Mouse (Mus musculus) heart, adult 8-10 months (tissue): ENCODE measurements around the gene Rftn1. TPM values are rescaled to one million over a fixed set of nuclear protein-coding genes. Genes with fewer than 3 reads are reported as not detected.

Source experiments
- total RNA-seq, 4 experiments: library from RNA; stranded (reverse); gene quantifications; 2 replicates each; pipeline ENCODE4 v1.2.4; 2022

Gene Rftn1
- total RNA-seq, 4 experiments from 2014 or later: 45.4 to 54.7 (median 50.4) TPM

Other genes starting within 250 kb of the Rftn1 start
- under 1 TPM in 2 of 4 experiments, not detected in 2; 0.20 to 0.44 TPM for gene Dazl, start 103.0 kb upstream of the Rftn1 start, total RNA-seq